Mouse (Mus musculus): ENCODE results near the gene Nol7. TPM values are rescaled to one million over a fixed set of nuclear protein-coding genes. Genes with fewer than 3 reads are reported as not detected.

Nol7 gene
- polyA plus RNA-seq (2014; fragmentation: Nextera tagmentation; extraction: Ambion mirVana), result 128 and 141 TPM in 2 replicates

DNA sequence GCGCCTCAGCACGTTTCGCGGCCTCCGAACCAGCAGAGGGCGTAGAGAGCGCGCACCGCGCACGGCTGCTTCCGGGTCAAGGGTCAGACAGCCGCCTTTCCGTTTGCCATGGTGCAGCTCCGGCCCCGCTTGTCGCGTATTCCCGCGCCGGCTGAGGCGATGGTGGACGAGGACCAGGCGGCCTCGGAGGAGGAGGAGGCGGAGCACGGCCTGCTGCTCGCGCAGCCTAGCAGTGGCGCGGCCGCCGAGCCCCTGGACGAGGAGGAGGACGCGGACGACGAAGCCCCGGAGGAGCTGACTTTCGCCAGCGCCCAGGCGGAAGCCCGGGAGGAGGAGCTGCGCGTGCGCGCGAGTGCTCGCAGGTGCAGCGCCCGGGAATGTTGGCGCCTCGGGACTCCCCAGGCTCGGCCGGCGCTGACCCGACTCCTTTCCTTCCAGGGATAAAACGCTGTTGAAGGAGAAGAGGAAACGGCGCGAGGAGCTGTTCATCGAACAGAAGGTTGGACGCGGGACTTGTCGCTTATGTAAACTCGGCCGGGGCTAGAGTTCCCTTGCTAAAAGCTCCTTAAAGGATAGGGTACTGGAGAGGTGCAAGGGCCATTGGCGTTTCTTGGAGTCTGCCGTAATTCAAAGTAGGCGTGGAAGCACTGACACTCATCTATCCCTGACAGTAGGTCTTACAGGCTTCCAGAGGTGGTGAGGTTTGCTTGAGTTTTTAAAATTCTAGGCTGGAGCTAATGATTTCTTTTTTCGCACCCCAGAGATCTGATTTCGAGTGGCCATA, at the start of gene Nol7:
Nol7 (plus strand) TSS at position 94 of the 784 bp plus-strand sequence.
- 2% methylated on average over 72 of the region's 72 CpGs for WGBS
- Histone ChIP-seq H3K4me3 (ENCODE audit: control insufficient read depth in 1 of 2, insufficient read depth in 1 of 2, low read depth in 1 of 2, low read length in 2 of 2) (peak within 1 kb of the TSS; percentile 78 to 90), H3K4me2 (ENCODE audit: low read length) (peak within 1 kb of the TSS; percentile 91), H3K4me1 (ENCODE audit: control insufficient read depth in 2 of 2, insufficient read depth in 2 of 2, low read length in 2 of 2) (peaks cover 0 to 10% of the 10 kb centered on the region in 2 experiments; a peak in 1 of 4 replicates), H3K27ac (replicated peaks in 1 of 2; ENCODE audit: control insufficient read depth in 1 of 2, insufficient read depth in 1 of 2, low read depth in 2 of 2, low read length in 2 of 2) (peak within 1 kb of the TSS; percentile 95), H3K9me3 (ENCODE audit: control insufficient read depth, low read length) (no peaks in the 10 kb centered on the region), H3K27me3 (ENCODE audit: control insufficient read depth, insufficient read depth, low read length) (no peaks in the 10 kb centered on the region), H3K9ac (ENCODE audit: low read length) (peak within 1 kb of the TSS; percentile 88), H3K36me3 (ENCODE audit: control insufficient read depth, insufficient read depth, low read length) (peaks cover 58% of the 10 kb centered on the region)
- peak; percentile 90 for ATAC-seq (ENCODE audit: insufficient number of reproducible peaks, insufficient read depth, low FRiP score, low read depth)

DNA sequence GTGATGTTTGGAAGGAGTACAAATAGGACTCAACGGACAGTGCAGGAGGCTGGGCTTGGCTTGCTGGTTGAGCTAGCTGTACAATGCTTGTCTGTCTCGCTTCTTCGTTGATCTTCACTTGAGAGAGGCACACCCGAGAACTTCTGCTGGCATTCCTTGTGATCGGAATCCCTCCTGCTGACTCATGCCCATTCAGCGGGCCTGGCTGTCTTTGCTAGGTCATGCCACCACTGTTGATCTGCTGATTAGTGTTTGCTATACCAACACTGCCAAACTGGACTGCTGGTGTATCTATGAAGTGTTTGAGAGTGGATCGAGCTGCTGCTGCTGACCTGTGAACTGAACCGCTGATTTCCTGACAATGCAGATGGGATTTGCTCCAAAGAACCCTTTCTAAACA, 48.8 kb upstream of the Nol7 start:
- no peak for ATAC-seq (ENCODE audit: insufficient number of reproducible peaks, insufficient read depth, low FRiP score, low read depth)
- H3K36me3 ChIP-seq (ENCODE audit: control insufficient read depth, insufficient read depth, low read length), result no peaks in the 10 kb centered on the region
- no peak overlapping the region for H3K9ac ChIP-seq (ENCODE audit: low read length)
- 74% methylated on average over 8 of the region's 8 CpGs for WGBS
- no peak overlapping the region for H3K27ac ChIP-seq (replicated peaks in 1 of 2; ENCODE audit: control insufficient read depth in 1 of 2, insufficient read depth in 1 of 2, low read depth in 2 of 2, low read length in 2 of 2)
- H3K4me2 ChIP-seq (ENCODE audit: low read length), result no peak overlapping the region
- H3K4me3 ChIP-seq (ENCODE audit: control insufficient read depth in 1 of 2, insufficient read depth in 1 of 2, low read depth in 1 of 2, low read length in 2 of 2), result no peak overlapping the region
- peaks cover 5 to 7% of the 10 kb centered on the region in 2 experiments; a peak in 3 of 4 replicates for H3K4me1 ChIP-seq (ENCODE audit: control insufficient read depth in 2 of 2, insufficient read depth in 2 of 2, low read length in 2 of 2)
- no peaks in the 10 kb centered on the region for H3K27me3 ChIP-seq (ENCODE audit: control insufficient read depth, insufficient read depth, low read length)
- no peaks in the 10 kb centered on the region for H3K9me3 ChIP-seq (ENCODE audit: control insufficient read depth, low read length)

- no peak for ATAC-seq (ENCODE audit: insufficient number of reproducible peaks, insufficient read depth, low FRiP score, low read depth)
- Histone ChIP-seq H3K9me3 (ENCODE audit: control insufficient read depth, low read length) (no peaks in the 10 kb centered on the region), H3K27ac (replicated peaks in 1 of 2; ENCODE audit: control insufficient read depth in 1 of 2, insufficient read depth in 1 of 2, low read depth in 2 of 2, low read length in 2 of 2) (0 out of 4 replicates have a peak overlapping the region, but pooled peaks of 1 of the 2 experiments have one; percentile 36), H3K4me3 (ENCODE audit: control insufficient read depth in 1 of 2, insufficient read depth in 1 of 2, low read depth in 1 of 2, low read length in 2 of 2) (no peak overlapping the region), H3K9ac (ENCODE audit: low read length) (no peak overlapping the region), H3K27me3 (ENCODE audit: control insufficient read depth, insufficient read depth, low read length) (no peaks in the 10 kb centered on the region), H3K4me1 (ENCODE audit: control insufficient read depth in 2 of 2, insufficient read depth in 2 of 2, low read length in 2 of 2) (peaks cover 5 to 18% of the 10 kb centered on the region in 2 experiments; a peak in 3 of 4 replicates), H3K4me2 (ENCODE audit: low read length) (no peak overlapping the region), H3K36me3 (ENCODE audit: control insufficient read depth, insufficient read depth, low read length) (no peaks in the 10 kb centered on the region)
- WGBS, result 55% methylated on average over 9 of the region's 9 CpGs
Observed at GRCm38 (mm10) chr13:43350489-43351169, 47.6 kb upstream of the Nol7 start.

- Histone ChIP-seq H3K9ac (ENCODE audit: low read length) (no peak overlapping the region), H3K4me2 (ENCODE audit: low read length) (no peak overlapping the region), H3K27ac (replicated peaks in 1 of 2; ENCODE audit: control insufficient read depth in 1 of 2, insufficient read depth in 1 of 2, low read depth in 2 of 2, low read length in 2 of 2) (no peak overlapping the region), H3K4me1 (ENCODE audit: control insufficient read depth in 2 of 2, insufficient read depth in 2 of 2, low read length in 2 of 2) (peaks cover 5 to 18% of the 10 kb centered on the region in 2 experiments; a peak in 3 of 4 replicates), H3K36me3 (ENCODE audit: control insufficient read depth, insufficient read depth, low read length) (no peaks in the 10 kb centered on the region), H3K27me3 (ENCODE audit: control insufficient read depth, insufficient read depth, low read length) (no peaks in the 10 kb centered on the region), H3K9me3 (ENCODE audit: control insufficient read depth, low read length) (no peaks in the 10 kb centered on the region), H3K4me3 (ENCODE audit: control insufficient read depth in 1 of 2, insufficient read depth in 1 of 2, low read depth in 1 of 2, low read length in 2 of 2) (no peak overlapping the region)
- WGBS, result 78% methylated on average over 4 of the region's 4 CpGs
- ATAC-seq (ENCODE audit: insufficient number of reproducible peaks, insufficient read depth, low FRiP score, low read depth), result no peak
Observed at GRCm38 (mm10) chr13:43353356-43353755, 44.8 kb upstream of the Nol7 start.

DNA sequence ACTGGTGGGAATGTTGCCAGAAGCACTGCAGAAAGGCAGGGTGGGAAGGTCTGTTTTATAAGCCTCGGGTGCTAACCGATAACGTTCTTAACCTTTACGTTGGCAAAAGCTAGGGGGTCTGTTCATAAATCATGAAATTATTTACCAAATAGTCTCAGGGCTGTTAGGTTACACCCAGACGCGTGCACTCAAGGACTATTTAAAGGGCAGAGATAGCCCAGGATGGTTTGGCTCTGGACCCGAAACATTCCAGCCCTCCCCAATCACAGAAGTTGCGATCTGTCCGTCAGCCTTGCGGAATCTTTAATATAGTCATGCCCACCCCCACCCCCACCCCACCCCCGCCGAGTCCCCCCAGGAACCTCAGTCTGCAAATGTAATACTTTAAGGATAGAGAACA, 43.8 kb upstream of the Nol7 start:
- WGBS, result 41% methylated on average over 12 of the region's 12 CpGs
- H3K4me1 ChIP-seq (ENCODE audit: control insufficient read depth in 2 of 2, insufficient read depth in 2 of 2, low read length in 2 of 2), result peaks cover 5 to 16% of the 10 kb centered on the region in 2 experiments; a peak in 2 of 4 replicates
- H3K4me3 ChIP-seq (ENCODE audit: control insufficient read depth in 1 of 2, insufficient read depth in 1 of 2, low read depth in 1 of 2, low read length in 2 of 2), result no peak overlapping the region
- no peaks in the 10 kb centered on the region for H3K9me3 ChIP-seq (ENCODE audit: control insufficient read depth, low read length)
- no peak for ATAC-seq (ENCODE audit: insufficient number of reproducible peaks, insufficient read depth, low FRiP score, low read depth)
- H3K9ac ChIP-seq (ENCODE audit: low read length), result no peak overlapping the region
- H3K27me3 ChIP-seq (ENCODE audit: control insufficient read depth, insufficient read depth, low read length), result no peaks in the 10 kb centered on the region
- no peaks in the 10 kb centered on the region for H3K36me3 ChIP-seq (ENCODE audit: control insufficient read depth, insufficient read depth, low read length)
- H3K27ac ChIP-seq (replicated peaks in 1 of 2; ENCODE audit: control insufficient read depth in 1 of 2, insufficient read depth in 1 of 2, low read depth in 2 of 2, low read length in 2 of 2), result no peak overlapping the region
- peak overlapping the region; percentile 43 for H3K4me2 ChIP-seq (ENCODE audit: low read length)

DNA sequence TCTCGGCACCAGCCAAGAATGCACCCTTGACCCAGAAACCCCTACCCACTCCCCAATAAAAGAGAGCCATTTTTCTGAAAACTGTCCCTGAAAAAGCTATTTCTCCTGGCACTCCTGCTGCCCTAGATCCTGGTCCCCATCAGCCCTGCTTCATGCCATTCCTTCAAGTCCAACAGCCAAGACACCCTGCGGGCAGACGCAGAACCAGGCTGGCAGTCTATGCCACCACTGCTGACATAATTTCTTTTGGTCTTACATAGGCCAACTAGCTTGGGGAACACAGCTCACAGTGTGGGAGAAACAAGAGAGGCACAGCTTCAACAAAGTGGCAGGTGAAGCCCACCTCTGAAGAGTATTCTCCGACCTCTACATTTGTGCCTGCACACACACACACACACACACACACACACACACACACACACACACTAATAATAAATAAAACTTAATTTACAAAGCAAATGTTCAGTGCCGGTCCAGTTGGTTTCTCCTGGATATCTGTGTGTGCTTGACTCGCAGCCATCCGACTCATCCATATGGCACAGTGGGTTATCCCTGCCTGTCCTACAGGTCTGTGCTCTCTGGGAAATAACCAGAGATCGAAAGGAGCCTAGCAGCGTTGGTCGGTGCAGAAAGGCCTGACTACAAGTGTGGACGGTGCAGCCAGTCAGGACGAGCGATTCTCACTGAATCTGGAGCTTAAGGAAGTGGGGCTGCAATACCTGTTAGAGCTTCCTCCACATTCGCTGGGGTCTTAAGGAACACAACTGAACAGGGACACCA, 41.7 kb upstream of the Nol7 start:
- Histone ChIP-seq H3K4me3 (ENCODE audit: control insufficient read depth in 1 of 2, insufficient read depth in 1 of 2, low read depth in 1 of 2, low read length in 2 of 2) (no peak overlapping the region), H3K4me2 (ENCODE audit: low read length) (no peak overlapping the region), H3K27ac (replicated peaks in 1 of 2; ENCODE audit: control insufficient read depth in 1 of 2, insufficient read depth in 1 of 2, low read depth in 2 of 2, low read length in 2 of 2) (no peak overlapping the region), H3K4me1 (ENCODE audit: control insufficient read depth in 2 of 2, insufficient read depth in 2 of 2, low read length in 2 of 2) (peaks cover 2 to 16% of the 10 kb centered on the region in 2 experiments; a peak in 2 of 4 replicates), H3K27me3 (ENCODE audit: control insufficient read depth, insufficient read depth, low read length) (no peaks in the 10 kb centered on the region), H3K36me3 (ENCODE audit: control insufficient read depth, insufficient read depth, low read length) (no peaks in the 10 kb centered on the region), H3K9me3 (ENCODE audit: control insufficient read depth, low read length) (no peaks in the 10 kb centered on the region), H3K9ac (ENCODE audit: low read length) (no peak overlapping the region)
- 84% methylated on average over 14 of the region's 14 CpGs for WGBS
- ATAC-seq (ENCODE audit: insufficient number of reproducible peaks, insufficient read depth, low FRiP score, low read depth), result no peak

GRCm38 (mm10) chr13:43360534-43360933, 37.7 kb upstream of the Nol7 start:
- H3K4me3 ChIP-seq (ENCODE audit: control insufficient read depth in 1 of 2, insufficient read depth in 1 of 2, low read depth in 1 of 2, low read length in 2 of 2), result no peak overlapping the region
- H3K27ac ChIP-seq (replicated peaks in 1 of 2; ENCODE audit: control insufficient read depth in 1 of 2, insufficient read depth in 1 of 2, low read depth in 2 of 2, low read length in 2 of 2), result no peak overlapping the region
- 37% methylated on average over 6 of the region's 6 CpGs for WGBS
- H3K9me3 ChIP-seq (ENCODE audit: control insufficient read depth, low read length), result no peaks in the 10 kb centered on the region
- ATAC-seq (ENCODE audit: insufficient number of reproducible peaks, insufficient read depth, low FRiP score, low read depth), result no peak
- H3K4me2 ChIP-seq (ENCODE audit: low read length), result no peak overlapping the region
- peaks cover under 1 to 5% of the 10 kb centered on the region in 2 experiments; a peak in 2 of 4 replicates for H3K4me1 ChIP-seq (ENCODE audit: control insufficient read depth in 2 of 2, insufficient read depth in 2 of 2, low read length in 2 of 2)
- H3K27me3 ChIP-seq (ENCODE audit: control insufficient read depth, insufficient read depth, low read length), result no peaks in the 10 kb centered on the region
- no peak overlapping the region for H3K9ac ChIP-seq (ENCODE audit: low read length)
- no peaks in the 10 kb centered on the region for H3K36me3 ChIP-seq (ENCODE audit: control insufficient read depth, insufficient read depth, low read length)

Data from heart, embryonic 14.5 days (tissue).